Mouse (Mus musculus) E14TG2a.4 (cell line): ENCODE data around the gene Hcn4.

Experiments
- H3K27me3 ChIP-seq: 2 replicates; pipeline ENCODE4 v1.6.1; 2014; ENCODE audit warnings: low read length, control low read depth; ENCODE audit not compliant: insufficient read depth
- H3K36me3 ChIP-seq: 2 replicates; pipeline ENCODE4 v1.6.1; 2014; ENCODE audit warnings: low read length, control low read depth; ENCODE audit not compliant: insufficient read depth
- H3K4me1 ChIP-seq: replicated peaks from 2 replicates; pipeline ENCODE4 v1.6.1; 2014; ENCODE audit warnings: low read depth, low read length, control low read depth
- H3K4me3 ChIP-seq: replicated peaks from 2 replicates; pipeline ENCODE4 v1.5.1; 2014; ENCODE audit warnings: mild to moderate bottlenecking, low read length
- H3K9me3 ChIP-seq: 2 replicates; pipeline ENCODE4 v1.6.1; 2014; ENCODE audit warnings: low read length, control low read depth
- CTCF ChIP-seq: conservative IDR thresholded peaks from 2 replicates; pipeline ENCODE4 v1.5.1; 2014; ENCODE audit warnings: low read length
- NANOG ChIP-seq: IDR thresholded peaks from 2 replicates; pipeline ENCODE4 v1.6.1; 2014; ENCODE audit warnings: borderline replicate concordance, low read length, mixed read lengths
- POU5F1 ChIP-seq: IDR thresholded peaks from 2 replicates; pipeline ENCODE4 v1.6.1; 2014; ENCODE audit warnings: low read length, borderline replicate concordance

Hcn4 gene

GRCm38 (mm10) chr9:58837174-58837573 lies 14.0 kb downstream of the Hcn4 start:
- no peaks in the 10 kb centered on the region for H3K36me3 ChIP-seq

GRCm38 (mm10) chr9:58838504-58838903 lies 15.3 kb downstream of the Hcn4 start:
- H3K27me3 ChIP-seq: peaks cover 31% of the 10 kb centered on the region
- TF ChIP-seq POU5F1: no peak
- TF ChIP-seq NANOG: no peak
- TF ChIP-seq CTCF: no peak

More at GRCm38 (mm10) chr9:58837174-58837573, 14.0 kb downstream of the Hcn4 start:
- TF ChIP-seq CTCF (no peak), POU5F1 (no peak), NANOG (no peak)
- Histone ChIP-seq H3K4me1 (peaks cover 26% of the 10 kb centered on the region), H3K9me3 (no peaks in the 10 kb centered on the region), H3K4me3 (no peak overlapping the region), H3K27me3 (peaks cover 39% of the 10 kb centered on the region)

GRCm38 (mm10) chr9:58841655-58842054 lies 18.4 kb downstream of the Hcn4 start:
- H3K4me3 ChIP-seq: no peak overlapping the region

More at GRCm38 (mm10) chr9:58838504-58838903, 15.3 kb downstream of the Hcn4 start:
- Histone ChIP-seq H3K4me1 (peaks cover 26% of the 10 kb centered on the region), H3K36me3 (no peaks in the 10 kb centered on the region), H3K4me3 (no peak overlapping the region), H3K9me3 (no peaks in the 10 kb centered on the region)

GRCm38 (mm10) chr9:58844597-58844996 lies 21.4 kb downstream of the Hcn4 start:
- no peaks in the 10 kb centered on the region for H3K9me3 ChIP-seq
- H3K4me3 ChIP-seq: no peak overlapping the region
- no peaks in the 10 kb centered on the region for H3K36me3 ChIP-seq
- H3K27me3 ChIP-seq: peaks cover 30% of the 10 kb centered on the region
- peaks cover 9% of the 10 kb centered on the region for H3K4me1 ChIP-seq
- TF ChIP-seq CTCF (no peak), POU5F1 (no peak), NANOG (no peak)

More at GRCm38 (mm10) chr9:58841655-58842054, 18.4 kb downstream of the Hcn4 start:
- Histone ChIP-seq H3K27me3 (peaks cover 27% of the 10 kb centered on the region), H3K36me3 (no peaks in the 10 kb centered on the region), H3K4me1 (peaks cover 18% of the 10 kb centered on the region), H3K9me3 (no peaks in the 10 kb centered on the region)
- no peak for TF ChIP-seq CTCF
- no peak for TF ChIP-seq POU5F1
- TF ChIP-seq NANOG: no peak

- Histone ChIP-seq H3K27me3 (peaks cover 29% of the 10 kb centered on the region), H3K9me3 (no peaks in the 10 kb centered on the region), H3K36me3 (no peaks in the 10 kb centered on the region), H3K4me3 (no peak overlapping the region), H3K4me1 (peaks cover 9% of the 10 kb centered on the region)
- TF ChIP-seq POU5F1: no peak
- no peak for TF ChIP-seq NANOG
- no peak for TF ChIP-seq CTCF
These were observed 23.8 kb downstream of the Hcn4 start for GRCm38 (mm10) chr9:58847008-58847407.

- Histone ChIP-seq H3K4me3 (no peak overlapping the region), H3K4me1 (peaks cover 9% of the 10 kb centered on the region), H3K9me3 (no peaks in the 10 kb centered on the region), H3K27me3 (peaks cover 29% of the 10 kb centered on the region), H3K36me3 (no peaks in the 10 kb centered on the region)
- TF ChIP-seq POU5F1 (no peak), CTCF (no peak), NANOG (no peak)
These were observed 24.5 kb downstream of the Hcn4 start for GRCm38 (mm10) chr9:58847676-58848075.

- H3K36me3 ChIP-seq: no peaks in the 10 kb centered on the region
- H3K4me3 ChIP-seq: no peak overlapping the region
- H3K27me3 ChIP-seq: peaks cover 35% of the 10 kb centered on the region
- TF ChIP-seq POU5F1 (no peak), CTCF (no peak), NANOG (no peak)
- peaks cover 9% of the 10 kb centered on the region for H3K4me1 ChIP-seq
- no peaks in the 10 kb centered on the region for H3K9me3 ChIP-seq
These were observed 26.5 kb downstream of the Hcn4 start for GRCm38 (mm10) chr9:58849576-58850315.

- no peak overlapping the region for H3K4me3 ChIP-seq
- TF ChIP-seq NANOG: no peak
- no peak for TF ChIP-seq CTCF
- no peak for TF ChIP-seq POU5F1
These were observed 31.7 kb downstream of the Hcn4 start for GRCm38 (mm10) chr9:58854931-58855330.

More at GRCm38 (mm10) chr9:58854931-58855330, 31.7 kb downstream of the Hcn4 start:
- H3K27me3 ChIP-seq: peaks cover 46% of the 10 kb centered on the region
- H3K4me1 ChIP-seq: peaks cover 19% of the 10 kb centered on the region
- no peaks in the 10 kb centered on the region for H3K9me3 ChIP-seq
- no peaks in the 10 kb centered on the region for H3K36me3 ChIP-seq
